In the genomic region with DNA sequence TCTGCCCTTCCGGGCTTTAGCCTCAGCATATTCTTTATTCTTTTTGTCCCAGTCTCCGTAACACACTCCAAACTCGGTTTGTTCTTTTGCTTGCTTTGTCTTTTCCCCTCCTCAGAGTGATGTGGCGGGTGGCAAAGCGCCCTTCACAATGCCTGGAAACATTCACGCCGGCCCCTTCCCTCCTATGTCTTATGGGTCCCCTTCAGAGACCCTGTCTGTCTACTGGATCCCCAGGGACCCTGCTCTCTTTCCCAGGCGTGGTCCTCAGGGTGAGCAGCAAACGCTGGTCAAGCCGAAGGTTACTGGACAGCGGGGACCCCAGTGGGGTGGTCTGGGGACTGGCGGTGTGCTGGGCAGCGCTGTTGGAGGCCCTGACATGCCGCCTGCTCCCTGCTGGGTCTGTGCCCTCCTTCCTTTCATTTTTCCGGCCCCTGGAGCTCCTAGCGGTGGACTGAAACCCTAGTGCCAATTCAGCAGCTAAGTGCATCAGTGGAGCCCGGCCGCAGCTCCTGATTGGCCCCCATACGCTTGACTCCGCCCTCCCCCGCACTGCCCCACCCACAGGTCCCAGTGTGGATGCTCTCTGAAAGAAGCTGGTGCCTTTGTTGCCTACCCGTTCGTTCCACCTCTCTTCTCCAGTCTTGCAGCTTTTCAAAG, we compare ENCODE assay signal across 8 mouse cellular contexts. TPM values are rescaled to one million over a fixed set of nuclear protein-coding genes. Genes with fewer than 3 reads are reported as not detected.
A peak's percentile ranks its signal among the peaks of the same experiment; 100 is the strongest.
DNase-seq lines count a peak whose midpoint lies in the region; ATAC-seq and TF ChIP-seq lines count a peak whose summit lies in the region.

No protein-coding gene starts in this region.

- DNase-seq in brain, embryonic 18.5 days (ENCODE audit: low read depth, low spot score): peak; percentile 84
- DNase-seq in kidney, postnatal 14 days: peak; percentile 55
- peak; percentile 50 for DNase-seq in liver
- DNase-seq in thymus, postnatal 36 days: peak; percentile 16 to 18

- TF ChIP-seq CTCF in E14TG2a.4 (conservative IDR thresholded peaks at IDR 0.05; ENCODE audit: low read length): no peak
- TF ChIP-seq CTCF in embryonic fibroblast, embryonic 13.5 days (IDR thresholded peaks at IDR 0.05; ENCODE audit: borderline replicate concordance, insufficient read depth, low read length): no peak

- no peak overlapping the region for H3K9ac ChIP-seq in heart, embryonic 16.5 days (ENCODE audit: low read length)
- H3K9ac ChIP-seq in neural tube, embryonic 12.5 days: peak overlapping the region; percentile 66

- ATAC-seq in heart, embryonic 16.5 days (replicated peaks; ENCODE audit: extremely low read depth, insufficient read depth, low FRiP score): no peak; the same call in 1 of the 2 replicates
- peak; percentile 95 for ATAC-seq in neural tube, embryonic 12.5 days (ENCODE audit: low FRiP score, low read depth)

- H3K4me3 ChIP-seq in E14TG2a.4 (replicated peaks; ENCODE audit: low read length): peak overlapping the region; percentile 80
- H3K4me3 ChIP-seq in embryonic fibroblast, embryonic 13.5 days (ENCODE audit: insufficient read depth, low read length): peak overlapping the region; percentile 29
- peak overlapping the region; percentile 20 for H3K4me3 ChIP-seq in heart, embryonic 16.5 days (ENCODE audit: low read length)
- H3K4me3 ChIP-seq in neural tube, embryonic 12.5 days: peak overlapping the region; percentile 35

- no peak overlapping the region for H3K27ac ChIP-seq in embryonic fibroblast, embryonic 13.5 days (ENCODE audit: insufficient read depth, low read length)
- H3K27ac ChIP-seq in heart, embryonic 16.5 days (ENCODE audit: low read length): no peak overlapping the region
- peak overlapping the region; percentile 76 for H3K27ac ChIP-seq in neural tube, embryonic 12.5 days

- no peak for TF ChIP-seq POLR2A in embryonic fibroblast, embryonic 13.5 days (IDR thresholded peaks at IDR 0.05; ENCODE audit: low read depth, low read length)

- WGBS in heart, embryonic 16.5 days: 8% methylated on average over 23 of the region's 23 CpGs
- WGBS in neural tube, embryonic 12.5 days: 3% methylated on average over 23 of the region's 23 CpGs

- H3K27me3 ChIP-seq in E14TG2a.4 (ENCODE audit: insufficient read depth, low read length): peaks cover 90% of the 10 kb centered on the region
- H3K27me3 ChIP-seq in heart, embryonic 16.5 days (ENCODE audit: control insufficient read depth, insufficient read depth, low read length): peaks cover 38% of the 10 kb centered on the region
- H3K27me3 ChIP-seq in neural tube, embryonic 12.5 days (replicated peaks): 0 out of 2 replicates have a peak, but pooled peaks cover 3% of the 10 kb centered on the region

- H3K9me3 ChIP-seq in E14TG2a.4 (ENCODE audit: low read length): no peaks in the 10 kb centered on the region
- no peaks in the 10 kb centered on the region for H3K9me3 ChIP-seq in heart, embryonic 16.5 days (replicated peaks; ENCODE audit: control insufficient read depth, low read length)
- H3K9me3 ChIP-seq in neural tube, embryonic 12.5 days: no peaks in the 10 kb centered on the region

- H3K4me1 ChIP-seq in E14TG2a.4 (replicated peaks; ENCODE audit: low read depth, low read length): peaks cover 26% of the 10 kb centered on the region
- no peaks in the 10 kb centered on the region for H3K4me1 ChIP-seq in embryonic fibroblast, embryonic 13.5 days (ENCODE audit: control insufficient read depth, insufficient read depth, low read length)
- peaks cover 5% of the 10 kb centered on the region; the same call in 1 of the 2 replicates for H3K4me1 ChIP-seq in heart, embryonic 16.5 days (ENCODE audit: control insufficient read depth, insufficient read depth, low read length)
- H3K4me1 ChIP-seq in neural tube, embryonic 12.5 days: peaks cover 24% of the 10 kb centered on the region

- peak overlapping the region; percentile 52 for H3K4me2 ChIP-seq in heart, embryonic 16.5 days (ENCODE audit: low read depth, low read length)
- H3K4me2 ChIP-seq in neural tube, embryonic 12.5 days (replicated peaks): peak overlapping the region; percentile 83

- no peaks in the 10 kb centered on the region for H3K36me3 ChIP-seq in E14TG2a.4 (ENCODE audit: insufficient read depth, low read length)
- no peaks in the 10 kb centered on the region for H3K36me3 ChIP-seq in heart, embryonic 16.5 days (ENCODE audit: control insufficient read depth, insufficient read depth)
- H3K36me3 ChIP-seq in neural tube, embryonic 12.5 days: no peaks in the 10 kb centered on the region

RNA-seq across cellular contexts. Expression of a gene that starts 25.1 kb away (rescaled TPM):
- not detected in 2 replicates for polyA plus RNA-seq in embryonic fibroblast, embryonic 13.5 days (2011; ENCODE audit: insufficient read length, low read depth, missing spikeins)
- polyA plus RNA-seq in heart, embryonic 16.5 days (2015; fragmentation: Nextera tagmentation; extraction: Ambion mirVana): not detected in 2 replicates
- polyA plus RNA-seq in neural tube, embryonic 12.5 days (2016; fragmentation: Nextera tagmentation; extraction: Ambion mirVana): 2.3 and 2.4 TPM in 2 replicates

RNA-seq across cellular contexts. Expression of a gene that starts 28.4 kb away (rescaled TPM):
- polyA plus RNA-seq in embryonic fibroblast, embryonic 13.5 days (2011; ENCODE audit: insufficient read length, low read depth, missing spikeins): not detected in 2 replicates
- polyA plus RNA-seq in heart, embryonic 16.5 days (2015; fragmentation: Nextera tagmentation; extraction: Ambion mirVana): not detected in 2 replicates
- polyA plus RNA-seq in neural tube, embryonic 12.5 days (2016; fragmentation: Nextera tagmentation; extraction: Ambion mirVana): not detected in 2 replicates

Comparison
In these comparisons a context has a peak if more than half of its experiments do, and no peak if none do; other contexts are left out.
1. H3K4me3 ChIP-seq: peak in every context shown above with its lines; median percentile 80 in E14TG2a.4; 35 in neural tube, embryonic 12.5 days; 29 in embryonic fibroblast, embryonic 13.5 days; 20 in heart, embryonic 16.5 days.
2. DNase-seq: peak in every context shown above with its lines; median percentile 84 in brain, embryonic 18.5 days; 55 in kidney, postnatal 14 days; 50 in liver; 17 in thymus, postnatal 36 days.